Mouse (Mus musculus) kidney, embryonic 14.5 days (tissue): Measurements from ENCODE around the gene Sept10. TPM values are rescaled to one million over a fixed set of nuclear protein-coding genes. Genes with fewer than 3 reads are reported as not detected.

ENCODE experiments used
- ATAC-seq: fragments of 200-750 bp; cut with Nextera tagmentation; 2 replicates; pipeline ENCODE4 v1.8.0; 2017; ENCODE audit warnings: moderate number of reproducible peaks, mild to moderate bottlenecking, moderate TSS enrichment, moderate library complexity; ENCODE audit not compliant: low FRiP score, low TSS enrichment
- H3K27ac ChIP-seq: fragments of 300-500 bp; sonication (generic); 2 replicates; pipeline ENCODE4 v1.5.1; 2014; ENCODE audit warnings: low read depth, mild to moderate bottlenecking, low read length, moderate library complexity, mixed read lengths
- H3K27me3 ChIP-seq: fragments of 300-500 bp; sonication (generic); 2 replicates; pipeline ENCODE4 v1.6.1; 2014; ENCODE audit warnings: mild to moderate bottlenecking, low read length; ENCODE audit not compliant: control insufficient read depth, insufficient read depth
- H3K36me3 ChIP-seq: fragments of 300-500 bp; sonication (generic); 2 replicates; pipeline ENCODE4 v1.6.1; 2014; ENCODE audit warnings: low read length, mixed read lengths; ENCODE audit not compliant: control insufficient read depth, insufficient read depth
- H3K4me1 ChIP-seq: fragments of 300-500 bp; sonication (generic); 2 replicates; pipeline ENCODE4 v1.6.1; 2014; ENCODE audit warnings: low read length, mixed read lengths; ENCODE audit not compliant: control insufficient read depth, insufficient read depth
- H3K4me2 ChIP-seq: fragments of 300-500 bp; sonication (generic); replicated peaks from 2 replicates; pipeline ENCODE4 v1.6.1; 2014; ENCODE audit warnings: low read depth, mild to moderate bottlenecking, low read length
- H3K4me3 ChIP-seq: fragments of 300-500 bp; sonication (generic); 2 replicates; pipeline ENCODE4 v1.5.1; 2014; ENCODE audit warnings: mild to moderate bottlenecking, low read length
- H3K9ac ChIP-seq: fragments of 300-500 bp; sonication (generic); 2 replicates; pipeline ENCODE4 v1.6.1; 2014; ENCODE audit warnings: low read depth, mild to moderate bottlenecking, low read length, moderate library complexity
- H3K9me3 ChIP-seq: fragments of 300-500 bp; sonication (generic); 2 replicates; pipeline ENCODE4 v1.6.1; 2016; ENCODE audit warnings: low read length; ENCODE audit not compliant: control insufficient read depth
- WGBS: fragments of 180-500 bp; shearing (Covaris S2); extraction: QIAGEN DNeasy Blood & Tissue Kit; methylation state at CpG from one replicate; pipeline ENCODE4 v1.1.7; 2014; 5-methylcytosine and 5-hydroxymethylcytosine counted together
- polyA plus RNA-seq: library from polyadenylated mRNA; unstranded; fragments of >200 nt; fragmentation: Nextera tagmentation; extraction: Ambion mirVana; gene quantifications from 2 replicates; pipeline ENCODE4 v1.2.1, GENCODE M21; 2014

The Sept10 gene
- polyA plus RNA-seq, 1 experiment from 2014 or later: 55.8 TPM

GRCm38 (mm10) chr10:59261603-59262002, 40.0 kb upstream of the Sept10 start:
- no peak overlapping the region for H3K27ac ChIP-seq
- H3K9me3 ChIP-seq: no peaks in the 10 kb centered on the region
- no peaks in the 10 kb centered on the region for H3K27me3 ChIP-seq
- no peaks in the 10 kb centered on the region for H3K4me1 ChIP-seq
- WGBS: 95% methylated on average over 3 of the region's 3 CpGs
- no peaks in the 10 kb centered on the region for H3K36me3 ChIP-seq
- no peak for ATAC-seq
- no peak overlapping the region for H3K4me3 ChIP-seq
- no peak overlapping the region for H3K9ac ChIP-seq
- H3K4me2 ChIP-seq: no peak overlapping the region

DNA sequence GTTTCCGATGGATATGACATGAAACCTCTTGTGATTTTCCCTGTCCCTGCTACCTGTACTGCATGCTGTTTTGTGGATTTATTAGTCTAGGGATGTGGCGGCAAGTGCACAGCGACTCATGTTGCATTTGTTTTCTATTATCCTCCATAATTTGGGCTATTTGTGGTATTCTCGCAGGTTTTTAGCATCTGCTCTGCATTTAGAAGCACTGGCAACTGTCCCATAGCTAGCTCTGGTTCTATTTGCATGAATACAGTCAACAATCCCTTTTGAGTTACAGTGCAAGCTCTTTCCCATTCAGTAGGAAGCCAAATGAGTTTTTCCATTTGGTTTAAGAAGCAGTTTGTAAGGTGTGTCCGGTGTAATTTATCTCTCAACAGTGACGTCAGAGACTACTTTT, 37.9 kb upstream of the Sept10 start:
- Histone ChIP-seq H3K9ac (no peak overlapping the region), H3K4me1 (0 out of 2 replicates have a peak, but pooled peaks cover 3% of the 10 kb centered on the region), H3K4me2 (no peak overlapping the region), H3K9me3 (no peaks in the 10 kb centered on the region), H3K27ac (no peak overlapping the region), H3K36me3 (no peaks in the 10 kb centered on the region), H3K27me3 (no peaks in the 10 kb centered on the region), H3K4me3 (no peak overlapping the region)
- WGBS: 84% methylated on average over 6 of the region's 6 CpGs
- ATAC-seq: no peak

DNA sequence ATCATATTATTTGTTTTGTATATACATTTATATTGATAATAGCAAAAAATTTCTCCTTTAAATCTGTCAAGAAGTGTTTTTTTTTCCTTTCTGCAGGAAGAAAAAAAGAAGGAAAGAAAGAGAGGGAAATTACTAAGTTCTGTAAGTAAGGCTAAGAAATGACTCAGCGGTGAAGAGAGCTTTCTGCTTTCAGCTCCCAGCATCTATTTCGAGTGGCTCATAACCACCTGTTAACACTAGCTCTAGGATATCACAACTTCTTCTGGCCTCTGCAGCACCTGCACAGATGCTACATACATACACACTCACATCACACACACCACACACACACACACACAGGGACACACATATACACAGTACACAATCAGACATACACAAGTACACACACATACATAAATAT, 34.9 kb upstream of the Sept10 start:
- Histone ChIP-seq H3K4me1 (0 out of 2 replicates have a peak, but pooled peaks cover 3% of the 10 kb centered on the region), H3K9me3 (no peaks in the 10 kb centered on the region), H3K9ac (no peak overlapping the region), H3K4me2 (no peak overlapping the region), H3K27me3 (no peaks in the 10 kb centered on the region), H3K36me3 (no peaks in the 10 kb centered on the region), H3K4me3 (no peak overlapping the region), H3K27ac (no peak overlapping the region)
- ATAC-seq: no peak
- 93% methylated on average over 2 of the region's 2 CpGs for WGBS

- no peaks in the 10 kb centered on the region for H3K9me3 ChIP-seq
- peak; percentile 62; the same call in 1 of the 2 replicates for ATAC-seq
These were observed 32.0 kb upstream of the Sept10 start for GRCm38 (mm10) chr10:59253541-59254079.

DNA sequence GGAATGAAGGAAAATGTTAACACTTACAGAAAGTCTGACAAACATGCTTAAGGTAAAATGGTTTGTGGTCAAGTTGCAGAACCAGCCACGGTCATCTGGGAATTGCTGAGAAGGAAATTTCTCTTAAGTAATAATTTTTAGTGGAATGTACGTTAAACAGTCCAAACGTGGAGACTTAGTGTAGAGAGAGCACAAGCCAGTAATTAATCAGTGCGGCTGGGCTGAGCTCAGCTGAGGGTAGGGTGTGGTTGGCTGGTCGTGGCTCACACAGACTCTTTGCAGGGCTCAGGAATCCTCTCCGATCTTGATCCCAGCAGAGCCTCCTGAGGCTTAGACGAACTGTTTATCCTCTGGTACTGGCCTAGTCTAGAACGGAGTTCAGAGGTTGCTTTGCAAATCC, 30.7 kb upstream of the Sept10 start:
- 0 out of 2 replicates have a peak, but pooled peaks have one; percentile 16 for ATAC-seq
- WGBS: 51% methylated on average over 8 of the region's 8 CpGs
- no peaks in the 10 kb centered on the region for H3K27me3 ChIP-seq
- H3K9me3 ChIP-seq: no peaks in the 10 kb centered on the region
- 0 out of 2 replicates have a peak, but pooled peaks cover 3% of the 10 kb centered on the region for H3K4me1 ChIP-seq
- H3K36me3 ChIP-seq: no peaks in the 10 kb centered on the region
- no peak overlapping the region for H3K4me2 ChIP-seq
- no peak overlapping the region for H3K27ac ChIP-seq
- H3K9ac ChIP-seq: no peak overlapping the region
- no peak overlapping the region for H3K4me3 ChIP-seq

More at GRCm38 (mm10) chr10:59253541-59254079, 32.0 kb upstream of the Sept10 start:
- H3K9ac ChIP-seq: no peak overlapping the region
- no peaks in the 10 kb centered on the region for H3K27me3 ChIP-seq
- no peaks in the 10 kb centered on the region for H3K36me3 ChIP-seq
- H3K27ac ChIP-seq: no peak overlapping the region
- no peak overlapping the region for H3K4me3 ChIP-seq
- H3K4me2 ChIP-seq: no peak overlapping the region
- H3K4me1 ChIP-seq: 0 out of 2 replicates have a peak, but pooled peaks cover 3% of the 10 kb centered on the region
- WGBS: 42% methylated on average over 8 of the region's 8 CpGs

DNA sequence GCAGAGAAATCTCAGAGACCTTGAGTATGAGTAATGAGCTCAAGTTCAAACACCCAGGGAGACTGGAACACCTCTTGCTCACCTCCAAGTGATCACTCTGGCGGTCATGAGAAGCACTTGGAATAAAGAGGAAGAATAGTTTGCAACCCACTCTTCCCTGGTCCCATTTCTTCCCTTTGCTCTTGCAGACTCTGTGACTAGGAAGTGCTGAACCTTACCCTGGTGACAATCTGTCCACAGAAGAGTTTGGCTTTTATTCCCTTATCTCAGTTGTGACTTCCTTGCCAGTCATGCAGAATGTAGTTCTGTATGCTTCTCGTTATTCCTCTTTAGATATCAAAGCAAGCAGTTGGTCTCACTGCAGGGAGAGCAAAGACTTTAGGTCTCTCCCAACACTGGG, 30.3 kb upstream of the Sept10 start:
- Histone ChIP-seq H3K4me3 (no peak overlapping the region), H3K27ac (no peak overlapping the region), H3K4me2 (no peak overlapping the region), H3K4me1 (0 out of 2 replicates have a peak, but pooled peaks cover 3% of the 10 kb centered on the region), H3K9me3 (no peaks in the 10 kb centered on the region), H3K27me3 (no peaks in the 10 kb centered on the region), H3K36me3 (no peaks in the 10 kb centered on the region), H3K9ac (no peak overlapping the region)
- no peak for ATAC-seq
- 72% methylated on average over 2 of the region's 2 CpGs for WGBS

DNA sequence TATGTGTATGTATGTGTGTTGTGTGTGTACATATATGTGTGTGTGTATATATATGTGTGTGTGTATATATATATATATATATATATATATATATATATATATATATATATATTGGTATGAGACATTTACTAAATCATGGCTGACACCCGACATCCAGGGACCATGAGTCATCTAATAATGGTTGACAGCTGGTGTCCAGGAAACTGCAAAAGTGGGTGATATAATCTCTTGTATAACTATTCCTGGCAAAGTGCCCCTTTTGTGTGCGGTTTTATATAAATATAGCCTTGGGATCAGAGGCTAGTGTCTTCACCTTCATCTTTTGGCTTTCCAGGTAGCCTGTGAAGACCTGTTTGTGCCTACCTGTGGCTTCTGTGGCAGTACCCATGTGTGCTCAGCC, 29.0 kb upstream of the Sept10 start:
- WGBS: 92% methylated on average over 2 of the region's 2 CpGs
- 0 out of 2 replicates have a peak, but pooled peaks cover 3% of the 10 kb centered on the region for H3K4me1 ChIP-seq
- no peak overlapping the region for H3K27ac ChIP-seq
- H3K9me3 ChIP-seq: no peaks in the 10 kb centered on the region
- H3K9ac ChIP-seq: no peak overlapping the region
- H3K4me3 ChIP-seq: no peak overlapping the region
- no peaks in the 10 kb centered on the region for H3K27me3 ChIP-seq
- no peak overlapping the region for H3K4me2 ChIP-seq
- H3K36me3 ChIP-seq: no peaks in the 10 kb centered on the region
- ATAC-seq: no peak

DNA sequence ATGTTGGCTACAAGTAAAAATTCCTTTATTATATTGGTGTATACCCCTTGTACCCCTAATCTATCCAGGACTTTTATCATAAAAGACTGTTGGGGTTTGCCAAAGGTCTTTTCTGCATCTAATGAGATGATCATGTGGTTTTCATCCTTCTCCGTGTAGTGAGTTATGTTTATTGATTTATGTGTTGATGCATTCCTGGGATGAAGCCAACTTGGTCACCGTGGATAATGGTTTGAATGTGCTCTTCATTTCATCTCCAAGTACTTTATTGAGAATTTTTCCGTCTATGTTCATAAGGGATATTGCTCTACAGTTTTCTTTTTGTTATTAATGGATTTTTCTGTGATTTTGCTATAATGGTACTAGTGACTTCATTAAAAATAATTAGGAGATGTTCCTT, 27.9 kb upstream of the Sept10 start:
- Histone ChIP-seq H3K4me2 (no peak overlapping the region), H3K27ac (no peak overlapping the region), H3K4me3 (no peak overlapping the region), H3K9me3 (no peaks in the 10 kb centered on the region), H3K27me3 (no peaks in the 10 kb centered on the region), H3K9ac (no peak overlapping the region), H3K36me3 (no peaks in the 10 kb centered on the region), H3K4me1 (no peaks in the 10 kb centered on the region)
- WGBS: 81% methylated on average over 3 of the region's 3 CpGs
- no peak for ATAC-seq

- Histone ChIP-seq H3K27ac (no peak overlapping the region), H3K4me2 (no peak overlapping the region), H3K4me3 (no peak overlapping the region), H3K9ac (no peak overlapping the region), H3K9me3 (no peaks in the 10 kb centered on the region), H3K36me3 (no peaks in the 10 kb centered on the region), H3K4me1 (no peaks in the 10 kb centered on the region), H3K27me3 (no peaks in the 10 kb centered on the region)
- no peak for ATAC-seq
- 38% methylated on average over 3 of the region's 3 CpGs for WGBS
These were observed 19.5 kb upstream of the Sept10 start for GRCm38 (mm10) chr10:59241141-59241541.
